Comparison of ENCODE assay signal across 15 mouse cellular contexts in genomic region chr6:115985622-115986021, GRCm38 (mm10). TPM values are rescaled to one million over a fixed set of nuclear protein-coding genes. Genes with fewer than 3 reads are reported as not detected.
DNase-seq lines count a peak whose midpoint lies in the region; ATAC-seq and TF ChIP-seq lines count a peak whose summit lies in the region.
"Had no signal": no experiment of that assay in that cellular context is flagged by ENCODE, and none has a peak within 500 bp of the region (broad histone marks: within the 10 kb centered on the region; RNA-seq: fewer than 3 reads in every experiment).

No protein-coding gene starts in this region.

- peak overlapping the region; percentile 33 for H3K9ac ChIP-seq in heart, adult 2 months (ENCODE audit: low read depth, low read length)
- peak overlapping the region; percentile 39 for H3K9ac ChIP-seq in kidney, embryonic 16.5 days (replicated peaks; ENCODE audit: low read length)
- 0 out of 2 replicates have a peak overlapping the region, but pooled peaks have one; percentile 3 for H3K9ac ChIP-seq in limb, embryonic 11.5 days (ENCODE audit: low read length)
- H3K9ac ChIP-seq: hindbrain, embryonic 15.5 days; midbrain, embryonic 12.5 days had no signal

- no peaks in the 10 kb centered on the region for H3K36me3 ChIP-seq in heart, adult 2 months (ENCODE audit: control insufficient read depth, insufficient read depth, low read length)
- no peaks in the 10 kb centered on the region for H3K36me3 ChIP-seq in kidney, embryonic 16.5 days (ENCODE audit: insufficient read depth, low read length)
- H3K36me3 ChIP-seq in limb, embryonic 11.5 days (ENCODE audit: control insufficient read depth, insufficient read depth, low read length): no peaks in the 10 kb centered on the region
- H3K36me3 ChIP-seq: hindbrain, embryonic 15.5 days; midbrain, embryonic 12.5 days had no signal

- DNase-seq in heart, adult 2 months: no peak
- DNase-seq in heart, postnatal 25 days (ENCODE audit: low spot score): no peak
- no peak for DNase-seq in kidney, adult 18-20 months
- DNase-seq in adrenal gland, postnatal 14 days: peak; percentile 76
- no peak for DNase-seq in limb, embryonic 11.5 days (ENCODE audit: low spot score)
- no peak for DNase-seq in adipocyte (ENCODE audit: low spot score)
- DNase-seq: cerebellum, postnatal 10 days; lung, adult 2 months; right cerebral cortex, postnatal 14 days had no signal

- peak overlapping the region; percentile 69 for H3K27ac ChIP-seq in heart, adult 2 months
- peak overlapping the region; percentile 61 for H3K27ac ChIP-seq in kidney, embryonic 16.5 days (ENCODE audit: low read length)
- no peak overlapping the region for H3K27ac ChIP-seq in limb, embryonic 11.5 days (replicated peaks; ENCODE audit: low read depth, low read length)
- H3K27ac ChIP-seq: hindbrain, embryonic 15.5 days; midbrain, embryonic 12.5 days had no signal

- intact Hi-C loops in heart, adult 2 months (cut with DNase I): loop anchor here (2.0 kb wide), 1 partner anchor 13 kb away; no protein-coding TSS in a partner anchor
- intact Hi-C loops in heart, postnatal 25 days (cut with DNase I): no loop called here

- no peak for ATAC-seq in kidney, embryonic 16.5 days (ENCODE audit: low FRiP score, low TSS enrichment)
- no peak for ATAC-seq in limb, embryonic 11.5 days (ENCODE audit: insufficient number of reproducible peaks, low FRiP score, low TSS enrichment, low read depth)
- no peak for ATAC-seq in megakaryocyte-erythroid progenitor cell, adult 5-6 weeks (replicated peaks; ENCODE audit: low FRiP score, low TSS enrichment, poor library complexity, severe bottlenecking)

- H3K9me3 ChIP-seq in kidney, embryonic 16.5 days (ENCODE audit: low read length): no peaks in the 10 kb centered on the region
- H3K9me3 ChIP-seq in limb, embryonic 11.5 days (ENCODE audit: control insufficient read depth, low read length): no peaks in the 10 kb centered on the region
- H3K9me3 ChIP-seq: hindbrain, embryonic 15.5 days; midbrain, embryonic 12.5 days had no signal

- peak overlapping the region; percentile 73 for H3K4me2 ChIP-seq in kidney, embryonic 16.5 days (replicated peaks; ENCODE audit: low read depth, low read length)
- no peak overlapping the region for H3K4me2 ChIP-seq in limb, embryonic 11.5 days (ENCODE audit: low read depth, severe bottlenecking)
- H3K4me2 ChIP-seq: hindbrain, embryonic 15.5 days; midbrain, embryonic 12.5 days had no signal

- peak overlapping the region; percentile 27 for H3K4me3 ChIP-seq in heart, adult 2 months
- peak overlapping the region; percentile 22 for H3K4me3 ChIP-seq in kidney, embryonic 16.5 days (ENCODE audit: low read length)
- no peak overlapping the region for H3K4me3 ChIP-seq in limb, embryonic 11.5 days (ENCODE audit: low read depth, low read length)
- H3K4me3 ChIP-seq: hindbrain, embryonic 15.5 days; midbrain, embryonic 12.5 days had no signal

- H3K27me3 ChIP-seq in heart, adult 2 months (ENCODE audit: control insufficient read depth, insufficient read depth, low read length): no peaks in the 10 kb centered on the region
- H3K27me3 ChIP-seq in kidney, embryonic 16.5 days (ENCODE audit: insufficient read depth, low read length): no peaks in the 10 kb centered on the region
- 0 out of 2 replicates have a peak, but pooled peaks cover under 1% of the 10 kb centered on the region for H3K27me3 ChIP-seq in limb, embryonic 11.5 days (ENCODE audit: control insufficient read depth, insufficient read depth, low read length)

- peaks cover 36% of the 10 kb centered on the region for H3K4me1 ChIP-seq in heart, adult 2 months (ENCODE audit: control insufficient read depth, insufficient read depth, low read length)
- peaks cover 80% of the 10 kb centered on the region for H3K4me1 ChIP-seq in kidney, embryonic 16.5 days (ENCODE audit: insufficient read depth, low read length)
- peaks cover 28% of the 10 kb centered on the region for H3K4me1 ChIP-seq in limb, embryonic 11.5 days (ENCODE audit: control insufficient read depth, insufficient read depth, low read length)

- no peak for TF ChIP-seq CTCF in heart, adult 2 months (IDR thresholded peaks at IDR 0.05)

- no peak for TF ChIP-seq POLR2A in heart, adult 2 months (IDR thresholded peaks at IDR 0.05; ENCODE audit: insufficient read depth, low read depth, low read length)

- peaks cover 6% of the 10 kb centered on the region for H3K79me2 ChIP-seq in heart, adult 2 months (replicated peaks; ENCODE audit: control insufficient read depth, insufficient read depth, low read length)

- TF ChIP-seq EP300 in heart, adult 2 months (IDR thresholded peaks at IDR 0.05; ENCODE audit: insufficient read depth, low read depth, low read length): no peak

- 40% methylated on average over 9 of the region's 9 CpGs for WGBS in heart, adult 2 months
- WGBS in kidney, embryonic 16.5 days: 41% methylated on average over 9 of the region's 9 CpGs
- 55% methylated on average over 9 of the region's 9 CpGs for WGBS in limb, embryonic 11.5 days

RNA-seq across cellular contexts. Expression of gene Plxnd1, which starts 9.2 kb away (rescaled TPM):
- 10 to 100 TPM; 58.8 to 90.6 TPM for total RNA-seq in heart, adult 2 months (2021)
- 79.9 and 102 TPM in 2 replicates for polyA plus RNA-seq in heart, adult 2 months (2012; rRNA removed)
- 10 to 100 TPM; 79.7 to 91.8 TPM for total RNA-seq in heart, postnatal 25 days (2021)
- 55.5 and 62.4 TPM in 2 replicates for polyA plus RNA-seq in kidney, embryonic 16.5 days (2015; fragmentation: Nextera tagmentation; extraction: Ambion mirVana)
- total RNA-seq in adrenal gland, postnatal 14 days (2021): 154 and 173 TPM in 2 replicates
- 19.6 and 26.5 TPM in 2 replicates for polyA plus RNA-seq in limb, embryonic 11.5 days (2014; fragmentation: Nextera tagmentation; extraction: Ambion mirVana)
- 0.72 and 1.6 TPM in 2 replicates for total RNA-seq in megakaryocyte-erythroid progenitor cell, adult 5-6 weeks (2014; fragmentation: Nextera tagmentation)
- total RNA-seq in megakaryocyte-erythroid progenitor cell, adult 5-6 weeks (2017): 0.11 and 1.4 TPM in 2 replicates

RNA-seq across cellular contexts. Expression of gene H1foo, which starts 40.9 kb away (rescaled TPM):
- total RNA-seq in heart, adult 2 months (2021): not detected
- not detected in 2 replicates for polyA plus RNA-seq in heart, adult 2 months (2012; rRNA removed)
- not detected for total RNA-seq in heart, postnatal 25 days (2021)
- not detected in 2 replicates for polyA plus RNA-seq in kidney, embryonic 16.5 days (2015; fragmentation: Nextera tagmentation; extraction: Ambion mirVana)
- not detected in 2 replicates for total RNA-seq in adrenal gland, postnatal 14 days (2021)
- not detected in 2 replicates for polyA plus RNA-seq in limb, embryonic 11.5 days (2014; fragmentation: Nextera tagmentation; extraction: Ambion mirVana)
- not detected in 2 replicates for total RNA-seq in megakaryocyte-erythroid progenitor cell, adult 5-6 weeks (2014; fragmentation: Nextera tagmentation)
- total RNA-seq in megakaryocyte-erythroid progenitor cell, adult 5-6 weeks (2017): not detected in 2 replicates
- total RNA-seq: left cerebral cortex, postnatal 14 days had no signal
- polyA plus RNA-seq: hindbrain, embryonic 15.5 days; lung, adult 2 months; midbrain, embryonic 12.5 days; neural tube, embryonic 14.5 days had no signal

RNA-seq across cellular contexts. Expression of gene Rho, which starts 54.1 kb away (rescaled TPM):
- under 1 TPM in 1 of 2 experiments, not detected in 1; 0.23 TPM for total RNA-seq in heart, adult 2 months (2021)
- polyA plus RNA-seq in heart, adult 2 months (2012; rRNA removed): 0.44 and 1.3 TPM in 2 replicates
- under 1 TPM; 0.18 to 0.34 TPM for total RNA-seq in heart, postnatal 25 days (2021)
- polyA plus RNA-seq in kidney, embryonic 16.5 days (2015; fragmentation: Nextera tagmentation; extraction: Ambion mirVana): 0.16 and 0.37 TPM in 2 replicates
- total RNA-seq in adrenal gland, postnatal 14 days (2021): 0.56 and 0.74 TPM in 2 replicates
- polyA plus RNA-seq in limb, embryonic 11.5 days (2014; fragmentation: Nextera tagmentation; extraction: Ambion mirVana): 0.03 TPM in 1 of 2 replicates, not detected in the other
- total RNA-seq in megakaryocyte-erythroid progenitor cell, adult 5-6 weeks (2014; fragmentation: Nextera tagmentation): not detected in 2 replicates
- not detected in 2 replicates for total RNA-seq in megakaryocyte-erythroid progenitor cell, adult 5-6 weeks (2017)
- polyA plus RNA-seq: midbrain, embryonic 12.5 days had no signal

Comparison
In these comparisons a context has a peak if more than half of its experiments do, and no peak if none do; other contexts are left out.
1. RNA of gene Plxnd1, which starts 9.2 kb away (total RNA-seq): 154 to 173 TPM in adrenal gland, postnatal 14 days, 79.7 to 91.8 TPM in heart, postnatal 25 days and 58.8 to 90.6 TPM in heart, adult 2 months; 0.11 to 1.6 TPM in megakaryocyte-erythroid progenitor cell, adult 5-6 weeks; every median in the first group is over 10 times any median in the second.
2. Peak in every context shown above with its lines, with median percentiles within 50 percentile points of each other: H3K9ac ChIP-seq.